Mouse (Mus musculus) intestine, embryonic 15.5 days (tissue): ENCODE measurements around the gene Pilrb1. TPM values are rescaled to one million over a fixed set of nuclear protein-coding genes. Genes with fewer than 3 reads are reported as not detected.
"Not testable (repeated sequence)": the region's sequence is repeated elsewhere in the genome, so short reads cannot be mapped to it uniquely, and the experiment has no call there.

Source experiments
- ATAC-seq: fragments of 200-750 bp; cut with Nextera tagmentation; 2 replicates; pipeline ENCODE4 v1.8.0; 2017; ENCODE audit warnings: moderate TSS enrichment, moderate library complexity
- H3K27ac ChIP-seq: fragments of 300-500 bp; sonication (generic); 2 replicates; pipeline ENCODE4 v1.5.1; 2015; ENCODE audit warnings: mild to moderate bottlenecking, inconsistent platforms
- H3K27me3 ChIP-seq: fragments of 300-500 bp; sonication (generic); replicated peaks from 2 replicates; pipeline ENCODE4 v1.6.1; 2015; ENCODE audit warnings: inconsistent platforms
- H3K36me3 ChIP-seq: fragments of 300-500 bp; sonication (generic); 2 replicates; pipeline ENCODE4 v1.6.1; 2015; ENCODE audit warnings: inconsistent platforms
- H3K4me1 ChIP-seq: fragments of 300-500 bp; sonication (generic); replicated peaks from 2 replicates; pipeline ENCODE4 v1.6.1; 2015; ENCODE audit warnings: inconsistent platforms
- H3K4me2 ChIP-seq: fragments of 300-500 bp; sonication (generic); replicated peaks from 2 replicates; pipeline ENCODE4 v1.6.1; 2015; ENCODE audit warnings: mild to moderate bottlenecking, inconsistent platforms
- H3K4me3 ChIP-seq: fragments of 300-500 bp; sonication (generic); replicated peaks from 2 replicates; pipeline ENCODE4 v1.5.1; 2015; ENCODE audit warnings: inconsistent platforms
- H3K9ac ChIP-seq: fragments of 300-500 bp; sonication (generic); 2 replicates; pipeline ENCODE4 v1.6.1; 2015; ENCODE audit warnings: inconsistent platforms
- H3K9me3 ChIP-seq: fragments of 300-500 bp; sonication (generic); 2 replicates; pipeline ENCODE4 v1.6.1; 2016; ENCODE audit warnings: inconsistent platforms
- WGBS: fragments of 180-500 bp; shearing (Covaris S2); methylation state at CpG from one replicate; pipeline ENCODE4 v1.1.7; 2015; 5-methylcytosine and 5-hydroxymethylcytosine counted together
- polyA plus RNA-seq: library from polyadenylated mRNA; unstranded; fragments of >200 nt; fragmentation: Nextera tagmentation; extraction: Ambion mirVana; gene quantifications from 2 replicates; pipeline ENCODE4 v1.2.1, GENCODE M21; 2015

The Pilrb1 gene
- polyA plus RNA-seq = 1.1 and 2.8 TPM in 2 replicates

DNA sequence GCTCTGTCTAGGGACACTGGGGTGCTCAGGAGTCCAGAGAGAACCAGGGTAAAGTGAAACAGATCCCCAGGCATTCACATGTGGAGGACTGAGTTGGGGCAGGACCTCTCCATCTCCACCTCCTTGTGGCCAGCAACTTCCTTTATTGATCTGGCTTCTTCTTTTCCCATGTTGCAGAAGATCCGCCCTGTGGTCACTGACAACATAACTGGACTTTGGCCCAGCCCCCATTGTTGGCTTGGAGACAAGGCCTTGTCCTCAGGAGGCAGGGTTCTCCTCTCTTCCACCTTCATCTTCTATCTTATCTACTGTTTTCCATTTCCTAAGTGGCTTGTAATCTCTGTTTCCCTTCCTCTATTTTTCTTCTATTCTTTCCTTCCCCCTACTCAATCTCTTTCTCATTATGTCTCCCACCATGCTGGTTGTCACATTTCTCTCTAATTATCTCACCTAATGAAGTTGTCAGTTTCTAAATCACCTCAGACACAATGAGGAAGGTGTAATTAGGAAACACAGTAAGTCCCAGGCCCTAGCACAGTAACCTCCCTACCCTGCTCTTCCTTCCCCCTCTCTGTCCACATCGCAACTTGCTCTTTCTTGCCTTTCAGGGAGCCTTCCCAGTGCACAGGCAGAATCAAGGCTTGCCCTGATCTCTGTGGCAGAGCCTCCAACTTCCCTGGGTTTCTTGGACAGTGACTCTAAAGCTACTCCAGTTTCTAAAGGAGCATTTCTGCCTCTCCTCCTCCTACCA is at the start of gene Pilrb1:
Gene Pilrb1 (minus strand): TSS at position 147 of the 751 bp plus-strand sequence.
- H3K4me3 ChIP-seq, H3K27me3 ChIP-seq, H3K36me3 ChIP-seq, H3K9me3 ChIP-seq, H3K4me2 ChIP-seq, H3K4me1 ChIP-seq, H3K9ac ChIP-seq, ATAC-seq, H3K27ac ChIP-seq: not testable (repeated sequence)
- 70% methylated on average over 2 of the region's 2 CpGs for WGBS

DNA sequence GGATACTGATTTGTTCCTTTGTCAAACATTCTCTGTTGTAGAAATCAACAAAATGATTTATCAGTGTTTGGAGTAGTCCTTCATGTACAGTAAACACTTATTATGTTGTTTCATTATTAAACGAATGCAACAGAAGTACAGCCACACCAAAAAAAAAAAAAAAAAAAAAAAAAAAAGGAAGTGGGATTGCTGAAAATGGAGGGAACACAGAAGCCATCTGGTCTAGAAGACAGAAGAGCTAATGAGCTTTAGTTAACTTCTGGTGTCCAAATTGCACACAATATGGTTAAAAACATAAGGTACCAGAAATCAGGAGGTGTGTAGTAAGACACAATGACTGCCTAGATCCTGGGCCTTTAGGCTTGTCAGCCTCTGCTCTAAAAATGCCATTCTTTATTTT is 39.9 kb upstream of the Pilrb1 start:
- no peaks in the 10 kb centered on the region for H3K4me1 ChIP-seq
- H3K4me3 ChIP-seq = no peak overlapping the region
- no peaks in the 10 kb centered on the region for H3K27me3 ChIP-seq
- no peak overlapping the region for H3K4me2 ChIP-seq
- H3K36me3 ChIP-seq = no peaks in the 10 kb centered on the region
- 45% methylated on average over 1 of the region's 1 CpGs for WGBS
- H3K9ac ChIP-seq = no peak overlapping the region
- no peak for ATAC-seq
- H3K27ac ChIP-seq = no peak overlapping the region
- H3K9me3 ChIP-seq = no peaks in the 10 kb centered on the region

DNA sequence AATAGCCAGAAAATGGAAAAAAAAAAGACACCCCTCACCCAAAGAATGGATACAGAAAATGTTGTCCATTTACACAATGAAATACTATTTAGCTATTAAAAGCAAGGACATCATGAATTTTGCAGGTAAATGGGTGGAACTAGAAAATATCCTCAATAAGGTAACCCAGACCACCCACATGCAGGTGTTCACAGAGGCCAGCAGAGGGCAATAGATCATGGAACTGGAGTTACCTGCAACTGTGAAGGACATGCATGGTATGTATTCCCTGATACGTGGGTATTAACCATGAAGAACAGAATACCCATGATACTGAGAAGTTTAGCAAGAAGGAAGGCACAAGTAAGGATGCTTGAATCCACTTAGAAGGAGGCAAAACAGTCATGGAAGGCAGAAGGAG is 35.0 kb upstream of the Pilrb1 start:
- Histone ChIP-seq H3K27ac (no peak overlapping the region), H3K4me2 (no peak overlapping the region), H3K36me3 (no peaks in the 10 kb centered on the region), H3K9ac (no peak overlapping the region), H3K27me3 (no peaks in the 10 kb centered on the region), H3K9me3 (no peaks in the 10 kb centered on the region), H3K4me1 (no peaks in the 10 kb centered on the region), H3K4me3 (no peak overlapping the region)
- ATAC-seq = no peak
- 54% methylated on average over 1 of the region's 1 CpGs for WGBS

DNA sequence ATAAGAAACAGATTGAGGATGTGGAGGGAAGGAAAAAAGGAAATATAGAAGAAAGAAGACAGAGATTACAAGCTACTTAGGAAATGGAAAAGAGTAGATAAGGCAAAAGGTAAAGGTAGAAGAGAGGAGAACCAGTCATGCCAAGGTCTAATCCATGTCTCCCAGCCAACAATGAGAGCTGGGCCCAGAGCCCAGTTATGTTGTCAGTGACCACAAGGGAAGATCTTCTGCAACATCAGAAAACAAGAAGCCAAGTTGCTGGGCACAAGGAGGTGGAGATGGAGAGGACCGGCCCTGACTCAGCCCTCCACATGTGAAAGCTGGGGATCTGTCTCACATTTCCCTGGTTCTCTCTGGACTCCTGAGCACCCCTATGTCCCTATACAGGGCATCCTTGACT is 29.8 kb upstream of the Pilrb1 start:
- Histone ChIP-seq H3K4me3 (no peak overlapping the region), H3K4me1 (no peaks in the 10 kb centered on the region), H3K9me3 (no peaks in the 10 kb centered on the region), H3K4me2 (no peak overlapping the region), H3K9ac (no peak overlapping the region), H3K27ac (no peak overlapping the region), H3K36me3 (no peaks in the 10 kb centered on the region), H3K27me3 (no peaks in the 10 kb centered on the region)
- WGBS = 93% methylated on average over 1 of the region's 1 CpGs
- ATAC-seq = no peak

DNA sequence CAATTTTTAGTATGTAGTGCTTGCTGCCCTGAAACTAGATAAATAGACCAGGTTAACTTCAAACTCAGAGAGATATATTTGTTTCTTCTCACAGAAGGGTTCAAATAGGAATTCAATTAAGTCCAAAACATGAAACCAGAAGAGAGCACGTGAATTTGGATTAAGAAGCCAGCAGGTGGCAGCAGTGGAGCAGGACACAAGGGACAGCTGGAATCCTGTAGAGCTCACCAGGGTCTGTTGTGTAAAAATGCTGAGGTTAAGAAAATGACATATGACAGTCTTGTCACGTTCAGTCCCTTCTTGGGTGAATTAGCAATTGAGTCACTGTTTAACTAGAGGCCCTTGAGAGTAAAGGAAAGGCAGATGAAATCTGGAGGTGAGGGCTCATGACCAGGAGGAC is 28.0 kb upstream of the Pilrb1 start:
- WGBS = 7% methylated on average over 2 of the region's 2 CpGs
- no peaks in the 10 kb centered on the region for H3K36me3 ChIP-seq
- no peaks in the 10 kb centered on the region for H3K4me1 ChIP-seq
- no peak; the same call in 1 of the 2 replicates for ATAC-seq
- H3K27ac ChIP-seq = no peak overlapping the region
- H3K4me3 ChIP-seq = no peak overlapping the region
- no peak overlapping the region for H3K9ac ChIP-seq
- H3K9me3 ChIP-seq = no peaks in the 10 kb centered on the region
- H3K4me2 ChIP-seq = no peak overlapping the region
- H3K27me3 ChIP-seq = no peaks in the 10 kb centered on the region

DNA sequence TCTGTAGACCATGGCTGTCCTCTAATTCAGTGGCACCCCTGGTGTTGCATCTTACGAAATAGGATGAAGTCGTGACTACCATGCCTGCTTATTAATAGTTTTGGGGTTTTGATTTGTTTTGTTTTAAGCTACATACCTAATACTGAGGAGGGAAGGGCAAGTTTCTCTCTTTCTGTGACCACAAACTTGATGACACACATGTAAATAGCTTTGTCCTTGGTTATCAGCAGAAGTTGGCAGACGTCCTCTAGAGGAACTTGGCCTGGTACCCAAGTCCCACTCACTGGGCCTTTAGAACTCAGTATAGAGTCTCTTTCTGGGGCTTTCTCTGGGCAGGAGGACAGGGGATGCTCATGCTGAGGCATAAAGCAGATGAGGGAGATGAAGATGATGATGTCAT is 25.4 kb upstream of the Pilrb1 start:
- Histone ChIP-seq H3K27ac (no peak overlapping the region), H3K9ac (no peak overlapping the region), H3K4me3 (no peak overlapping the region), H3K36me3 (no peaks in the 10 kb centered on the region), H3K9me3 (no peaks in the 10 kb centered on the region), H3K4me2 (no peak overlapping the region), H3K27me3 (no peaks in the 10 kb centered on the region), H3K4me1 (no peaks in the 10 kb centered on the region)
- 88% methylated on average over 3 of the region's 3 CpGs for WGBS
- ATAC-seq = no peak

DNA sequence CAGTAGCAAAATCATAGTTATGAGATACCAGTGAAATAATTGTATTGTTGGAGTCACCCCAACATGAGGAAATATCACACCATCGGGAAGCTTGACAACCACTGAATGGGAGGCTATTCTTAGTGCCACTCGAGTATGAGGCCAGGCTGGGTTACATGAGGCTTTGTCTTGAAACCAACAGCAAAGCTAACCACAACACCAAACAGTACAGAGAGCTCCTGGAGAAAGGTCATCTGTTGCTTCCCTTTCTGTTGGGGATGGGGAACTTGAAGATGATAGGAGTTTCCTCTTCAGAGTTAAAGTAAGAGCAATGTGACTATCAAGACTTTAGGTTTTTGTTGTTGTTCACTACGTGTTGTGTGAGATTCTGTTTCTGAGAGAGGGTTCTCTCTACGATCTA is 25.0 kb upstream of the Pilrb1 start:
- H3K4me3 ChIP-seq = no peak overlapping the region
- no peak for ATAC-seq
- WGBS = 82% methylated on average over 4 of the region's 4 CpGs

DNA sequence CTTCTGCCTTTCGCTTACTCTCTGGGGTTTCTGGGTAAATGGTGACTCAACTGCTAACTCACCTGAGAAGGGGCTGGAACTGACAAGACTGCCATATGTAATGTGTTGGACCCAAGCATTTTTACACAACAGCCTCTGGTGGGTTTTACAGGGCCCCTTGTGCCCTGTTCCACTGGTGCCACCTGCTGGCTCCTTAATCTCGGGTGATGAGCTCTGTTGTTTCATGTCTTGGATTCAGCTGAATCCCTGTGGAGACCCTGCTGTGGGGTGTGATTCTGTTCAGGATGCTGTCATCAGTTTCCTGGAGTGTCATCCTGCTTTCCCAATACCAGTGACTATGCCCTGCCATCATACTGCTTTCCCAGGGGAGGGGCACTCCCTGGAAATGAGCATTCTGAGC is 20.0 kb upstream of the Pilrb1 start:
- ATAC-seq = no peak
- Histone ChIP-seq H3K27ac (no peak overlapping the region), H3K4me3 (no peak overlapping the region), H3K4me2 (no peak overlapping the region), H3K36me3 (no peaks in the 10 kb centered on the region), H3K4me1 (no peaks in the 10 kb centered on the region), H3K27me3 (no peaks in the 10 kb centered on the region), H3K9ac (no peak overlapping the region), H3K9me3 (no peaks in the 10 kb centered on the region)
- WGBS = 57% methylated on average over 2 of the region's 2 CpGs

More for the DNA sequence above, 25.0 kb upstream of the Pilrb1 start:
- no peak overlapping the region for H3K4me2 ChIP-seq
- no peak overlapping the region for H3K9ac ChIP-seq
- no peak overlapping the region for H3K27ac ChIP-seq
- no peaks in the 10 kb centered on the region for H3K27me3 ChIP-seq
- H3K9me3 ChIP-seq = no peaks in the 10 kb centered on the region
- no peaks in the 10 kb centered on the region for H3K36me3 ChIP-seq
- H3K4me1 ChIP-seq = no peaks in the 10 kb centered on the region

DNA sequence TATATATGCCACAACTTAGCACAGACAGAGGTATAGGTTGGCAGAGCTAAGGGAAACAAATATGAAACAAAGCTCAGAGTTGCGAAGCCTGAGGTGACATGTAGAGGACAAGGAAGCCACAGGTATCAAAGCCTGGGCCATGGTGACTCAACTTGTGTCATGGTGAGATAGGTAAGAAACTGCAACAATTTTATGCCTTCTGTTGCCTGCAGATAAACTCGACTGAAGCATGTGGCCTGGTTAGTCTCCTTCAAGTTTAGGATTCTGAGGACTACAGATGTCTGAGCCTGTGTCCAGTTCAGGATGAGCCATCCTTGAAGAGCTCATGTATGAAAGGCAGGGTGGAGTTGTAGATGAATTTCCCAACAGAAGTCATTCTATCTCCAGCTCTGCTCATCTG is 17.1 kb upstream of the Pilrb1 start:
- Histone ChIP-seq H3K4me1 (no peaks in the 10 kb centered on the region), H3K36me3 (no peaks in the 10 kb centered on the region), H3K9me3 (no peaks in the 10 kb centered on the region), H3K27ac (no peak overlapping the region), H3K4me3 (no peak overlapping the region), H3K27me3 (no peaks in the 10 kb centered on the region), H3K4me2 (no peak overlapping the region), H3K9ac (no peak overlapping the region)
- 91% methylated on average over 2 of the region's 2 CpGs for WGBS
- no peak for ATAC-seq

DNA sequence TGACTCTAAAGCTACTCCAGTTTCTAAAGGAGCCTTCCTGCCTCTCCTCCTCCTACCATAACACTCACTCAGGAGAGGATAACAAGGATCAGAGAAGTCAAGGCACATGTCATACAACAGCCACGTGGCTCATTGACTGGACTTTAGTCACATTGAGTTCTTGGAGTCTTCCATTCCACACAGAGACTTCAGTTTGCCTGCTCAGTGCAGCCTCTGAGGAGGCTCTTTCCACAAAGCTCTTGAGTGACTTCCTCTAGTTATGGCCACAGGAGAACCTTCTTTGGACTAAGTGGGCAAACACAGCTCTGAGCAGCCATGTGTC is 14.4 kb upstream of the Pilrb1 start:
- not testable (repeated sequence) for H3K4me2 ChIP-seq, H3K4me1 ChIP-seq, H3K27me3 ChIP-seq, H3K36me3 ChIP-seq, H3K9ac ChIP-seq, H3K27ac ChIP-seq, H3K9me3 ChIP-seq, H3K4me3 ChIP-seq, ATAC-seq
- 31% methylated on average over 1 of the region's 1 CpGs for WGBS

DNA sequence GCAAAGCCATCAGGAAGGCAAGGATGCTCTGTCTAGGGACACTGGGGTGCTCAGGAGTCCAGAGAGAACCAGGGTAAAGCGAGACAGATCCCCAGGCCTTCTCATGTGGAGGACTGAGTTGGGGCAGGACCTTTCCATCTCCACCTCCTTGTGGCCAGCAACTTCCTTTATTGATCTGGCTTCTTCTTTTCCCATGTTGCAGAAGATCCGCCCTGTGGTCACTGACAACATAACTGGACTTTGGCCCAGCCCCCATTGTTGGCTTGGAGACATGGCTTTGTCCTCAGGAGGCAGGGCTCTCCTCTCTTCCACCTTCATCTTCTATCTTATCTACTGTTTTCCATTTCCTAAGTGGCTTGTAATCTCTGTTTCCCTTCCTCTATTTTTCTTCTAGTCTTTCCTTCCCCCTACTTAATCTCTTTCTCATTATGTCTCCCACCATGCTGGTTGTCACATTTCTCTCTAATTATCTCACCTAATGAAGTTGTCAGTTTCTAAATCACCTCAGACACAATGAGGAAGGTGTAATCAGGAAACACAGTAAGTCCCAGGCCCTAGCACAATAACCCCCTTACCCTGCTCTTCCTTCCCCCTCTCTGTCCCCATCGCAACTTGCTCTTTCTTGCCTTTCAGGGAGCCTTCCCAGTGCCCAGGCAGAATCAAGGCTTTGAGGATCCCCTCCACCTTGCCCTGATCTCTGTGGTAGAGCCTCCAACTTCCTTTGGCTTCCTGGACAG is 13.9 kb upstream of the Pilrb1 start, which contains the start of gene Pilrb2:
Gene Pilrb2 (minus strand): TSS at position 172 of the 737 bp plus-strand sequence.
- 68% methylated on average over 3 of the region's 3 CpGs for WGBS
- not testable (repeated sequence) for H3K4me3 ChIP-seq, H3K9me3 ChIP-seq, H3K9ac ChIP-seq, H3K4me1 ChIP-seq, ATAC-seq, H3K27ac ChIP-seq, H3K27me3 ChIP-seq, H3K4me2 ChIP-seq, H3K36me3 ChIP-seq

DNA sequence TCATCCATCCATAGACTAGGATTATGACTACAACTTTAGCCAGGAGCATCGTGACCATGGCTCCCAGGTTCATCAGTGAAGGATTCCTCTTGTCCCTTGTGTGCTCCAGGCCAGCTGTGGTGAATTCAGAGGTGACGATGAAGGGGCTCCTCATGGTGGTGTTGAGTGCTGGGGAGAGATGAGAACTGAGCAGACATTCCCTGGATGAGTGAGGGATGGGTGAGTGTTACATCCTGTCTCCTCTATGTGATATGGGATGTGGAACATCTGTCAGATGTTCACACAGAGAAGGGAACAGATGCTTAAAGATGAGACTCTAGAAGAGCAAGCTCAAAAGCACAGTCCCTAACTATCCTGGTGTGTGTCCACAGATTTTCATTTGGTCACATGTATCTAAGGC is 10.7 kb upstream of the Pilrb1 start:
- not testable (repeated sequence) for H3K4me1 ChIP-seq, H3K9me3 ChIP-seq, ATAC-seq, H3K36me3 ChIP-seq, H3K27me3 ChIP-seq, H3K4me3 ChIP-seq, H3K4me2 ChIP-seq, H3K27ac ChIP-seq, H3K9ac ChIP-seq
- 77% methylated on average over 2 of the region's 2 CpGs for WGBS

DNA sequence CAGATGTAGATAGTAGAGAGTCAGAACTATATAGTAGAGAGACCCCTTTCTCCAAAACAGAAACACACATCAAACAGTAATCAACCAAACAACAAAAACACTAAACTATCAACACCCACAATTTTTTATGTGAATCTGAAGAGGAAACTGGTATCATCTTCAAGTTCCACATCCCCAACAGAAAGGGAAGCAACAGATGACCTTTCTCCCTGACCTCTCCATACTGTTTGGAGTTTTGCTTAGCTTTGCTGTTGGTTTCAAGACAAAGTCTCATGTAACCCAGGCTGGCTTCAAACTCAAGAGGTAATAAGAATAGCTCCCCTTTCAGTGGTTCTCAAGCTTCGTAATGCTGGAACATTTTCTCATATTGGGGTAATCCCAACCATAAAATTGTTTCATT is 6.1 kb upstream of the Pilrb1 start:
- not testable (repeated sequence) for H3K9me3 ChIP-seq, H3K27ac ChIP-seq, H3K4me1 ChIP-seq, ATAC-seq, H3K36me3 ChIP-seq, H3K4me3 ChIP-seq, H3K27me3 ChIP-seq, H3K4me2 ChIP-seq, H3K9ac ChIP-seq
- 80% methylated on average over 1 of the region's 1 CpGs for WGBS
